Mouse (Mus musculus) naive thymus-derived CD4-positive, alpha-beta T cell, adult 2 months (primary cell): ENCODE results near the gene Kif4.

ENCODE experiments used
- DNase-seq: peaks from one replicate; pipeline ENCODE4 v3.0.0-alpha.2; 2011; ENCODE audit warnings: low read depth

Gene Kif4

GRCm38 (mm10) chrX:100625546-100625801, at the start of gene Kif4:
Gene Kif4 (plus strand): TSS chrX:100625737.
- DNase-seq = no peak

- no peak for DNase-seq
Observed at GRCm38 (mm10) chrX:100594791-100595190, 30.7 kb upstream of the Kif4 start, which contains the start of gene P2ry4. Gene P2ry4 (minus strand): TSS chrX:100594869.

- DNase-seq = no peak
Observed at GRCm38 (mm10) chrX:100597439-100597838, 28.1 kb upstream of the Kif4 start.

- DNase-seq = no peak
Observed at GRCm38 (mm10) chrX:100599755-100600154, 25.8 kb upstream of the Kif4 start.

GRCm38 (mm10) chrX:100605314-100605713, 20.2 kb upstream of the Kif4 start, which contains the start of gene Arr3:
Gene Arr3 (plus strand): TSS chrX:100605497.
- DNase-seq = no peak

GRCm38 (mm10) chrX:100618488-100618887, 7.0 kb upstream of the Kif4 start:
- DNase-seq = no peak

- no peak for DNase-seq
Observed at GRCm38 (mm10) chrX:100621366-100621765, 4.2 kb upstream of the Kif4 start.

- DNase-seq = no peak
Observed at GRCm38 (mm10) chrX:100624242-100624641, 1.3 kb upstream of the Kif4 start.

GRCm38 (mm10) chrX:100625146-100625545, 391 bp upstream of the Kif4 start:
- peak; percentile 18 for DNase-seq

GRCm38 (mm10) chrX:100625802-100626793, 561 bp downstream of the Kif4 start, which contains the start of gene Pdzd11:
Gene Pdzd11 (minus strand): TSS chrX:100626568.
- peak; percentile 90 for DNase-seq

- DNase-seq = no peak
Observed at GRCm38 (mm10) chrX:100629076-100629475, 3.5 kb downstream of the Kif4 start.

GRCm38 (mm10) chrX:100638477-100638876, 12.9 kb downstream of the Kif4 start:
- no peak for DNase-seq

GRCm38 (mm10) chrX:100652848-100653247, 27.3 kb downstream of the Kif4 start:
- DNase-seq = peak; percentile 1

GRCm38 (mm10) chrX:100664825-100665224, 39.3 kb downstream of the Kif4 start:
- DNase-seq = no peak

GRCm38 (mm10) chrX:100678204-100678603, 52.7 kb downstream of the Kif4 start:
- no peak for DNase-seq

GRCm38 (mm10) chrX:100686527-100686926, 61.0 kb downstream of the Kif4 start:
- no peak for DNase-seq

GRCm38 (mm10) chrX:100687360-100688032, 62.0 kb downstream of the Kif4 start:
- DNase-seq = no peak

GRCm38 (mm10) chrX:100688033-100688370, 62.5 kb downstream of the Kif4 start:
- no peak for DNase-seq

GRCm38 (mm10) chrX:100696776-100697175, 71.2 kb downstream of the Kif4 start:
- DNase-seq = no peak

- no peak for DNase-seq
Observed at GRCm38 (mm10) chrX:100708032-100708431, 82.5 kb downstream of the Kif4 start.

GRCm38 (mm10) chrX:100716173-100716572, 90.6 kb downstream of the Kif4 start:
- no peak for DNase-seq

GRCm38 (mm10) chrX:100728947-100729346, 103.4 kb downstream of the Kif4 start:
- DNase-seq = no peak

GRCm38 (mm10) chrX:100729665-100730188, 104.2 kb downstream of the Kif4 start, which contains the start of gene Gdpd2:
Gene Gdpd2 (plus strand): TSS chrX:100729873.
- no peak for DNase-seq
